Mouse (Mus musculus): Measurements from ENCODE around the gene Anapc16. TPM values are rescaled to one million over a fixed set of nuclear protein-coding genes. Genes with fewer than 3 reads are reported as not detected.

Anapc16 gene
- polyA plus RNA-seq, 1 experiment from 2014 or later = 100 TPM

DNA sequence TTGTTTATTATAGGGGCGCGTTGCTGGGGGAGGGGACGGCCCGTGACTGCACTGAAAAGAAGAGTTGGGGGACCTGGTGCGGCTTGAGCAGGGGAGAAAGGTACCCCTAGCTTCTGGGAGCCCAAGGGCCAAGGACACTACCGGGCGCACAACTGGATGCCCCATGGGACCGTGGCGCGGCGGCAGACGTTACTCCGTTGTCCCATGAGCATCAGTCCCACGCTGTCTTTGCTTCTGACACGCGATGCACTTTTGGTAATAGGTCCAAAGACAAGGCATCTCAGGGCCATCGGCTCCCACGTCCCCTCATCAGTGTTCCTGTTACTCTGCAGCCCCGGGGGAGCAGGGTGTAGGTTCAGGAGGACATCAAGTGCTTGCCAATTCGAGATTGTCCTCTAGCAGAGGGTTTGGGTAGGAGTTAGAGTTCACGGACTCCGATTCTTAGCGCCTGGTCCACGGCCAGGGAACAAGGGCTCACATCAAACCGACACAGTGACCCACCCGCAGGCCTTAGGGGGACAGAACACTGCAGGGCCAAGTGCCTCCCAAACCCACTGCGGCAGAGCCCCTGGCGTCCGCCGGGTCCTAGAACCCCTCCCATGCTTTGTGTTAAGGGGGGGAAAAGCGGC lies 50.7 kb downstream of the Anapc16 start:
- no peak for ATAC-seq
- TF ChIP-seq CTCF (IDR thresholded peaks at IDR 0.05; ENCODE audit: low read depth) = no peak
- under 1% methylated on average over 31 of the region's 31 CpGs for WGBS

DNA sequence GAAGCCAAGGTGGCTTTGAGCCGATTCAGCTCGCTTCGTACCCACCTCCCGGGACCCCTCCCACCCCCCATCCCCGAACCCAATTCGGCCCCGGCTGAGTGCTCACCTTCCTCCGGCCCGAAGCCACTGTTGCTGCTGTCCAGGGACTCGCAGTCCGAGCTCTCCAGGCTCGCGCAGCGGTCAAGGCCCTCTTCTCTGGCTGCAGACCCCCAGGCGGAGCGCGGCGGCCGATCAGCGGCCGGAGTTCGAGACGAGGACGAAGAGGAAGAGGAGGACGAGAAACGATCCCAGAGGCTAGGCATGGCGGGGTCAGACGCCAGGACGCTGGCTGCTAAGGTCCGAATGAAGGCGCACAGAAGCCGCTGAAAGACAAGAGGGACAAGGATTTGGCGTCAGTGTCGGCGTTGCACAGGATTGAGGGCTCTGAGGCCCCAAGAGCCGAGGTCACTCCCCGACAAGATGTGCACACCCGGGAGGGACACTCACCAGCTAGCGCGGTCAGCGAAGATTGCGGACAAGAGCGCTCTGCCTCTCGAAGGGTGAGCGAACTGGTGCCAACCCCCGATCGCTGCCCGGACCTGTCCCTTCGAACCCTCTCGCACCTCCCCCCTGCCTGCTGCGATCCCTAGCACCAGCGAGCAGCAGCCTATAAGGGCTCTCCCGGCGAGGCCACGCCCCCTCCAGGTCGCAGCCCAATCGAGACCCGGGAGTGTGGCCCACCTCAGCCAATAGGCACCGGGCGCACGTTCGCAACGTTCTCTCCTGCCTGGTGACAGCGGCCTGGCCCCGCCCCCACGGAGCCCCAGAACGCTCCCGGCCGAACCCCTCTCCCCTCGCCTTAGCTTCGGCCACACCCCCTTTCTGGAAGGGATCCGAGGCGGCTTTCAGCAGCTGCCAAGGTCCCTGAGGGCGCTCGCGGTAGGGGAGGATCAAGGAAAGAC lies 51.5 kb downstream of the Anapc16 start, which contains the start of gene Ddit4:
Gene Ddit4, minus strand, starts transcription at position 624 of the 941 bp plus-strand sequence.
- no peaks in the 10 kb centered on the region for H3K9me3 ChIP-seq (ENCODE audit: control insufficient read depth)
- no peak for TF ChIP-seq CTCF (IDR thresholded peaks at IDR 0.05; ENCODE audit: low read depth)
- no peaks in the 10 kb centered on the region for H3K27me3 ChIP-seq (replicated peaks; ENCODE audit: control insufficient read depth, insufficient read depth, low read length)
- H3K4me1 ChIP-seq (replicated peaks; ENCODE audit: control insufficient read depth, insufficient read depth, low read length) = 0 out of 2 replicates have a peak, but pooled peaks cover 3% of the 10 kb centered on the region
- peak; percentile 92 for ATAC-seq
- under 1% methylated on average over 76 of the region's 76 CpGs for WGBS
- peak within 1 kb of the TSS; percentile 74 for H3K4me2 ChIP-seq (replicated peaks; ENCODE audit: low read depth)
- peak within 1 kb of the TSS; percentile 87 for H3K9ac ChIP-seq (ENCODE audit: low read depth, low read length)
- H3K4me3 ChIP-seq (ENCODE audit: low read depth, low read length) = peak within 1 kb of the TSS; percentile 69
- H3K36me3 ChIP-seq (ENCODE audit: control insufficient read depth, insufficient read depth) = peaks cover 9% of the 10 kb centered on the region; the same call in 1 of the 2 replicates
- peak within 1 kb of the TSS; percentile 86 for H3K27ac ChIP-seq (ENCODE audit: low read depth, low read length)

More for the DNA sequence above, 50.7 kb downstream of the Anapc16 start:
- peak overlapping the region; percentile 80 for H3K27ac ChIP-seq (ENCODE audit: low read depth, low read length)
- H3K4me1 ChIP-seq (replicated peaks; ENCODE audit: control insufficient read depth, insufficient read depth, low read length) = 0 out of 2 replicates have a peak, but pooled peaks cover 3% of the 10 kb centered on the region
- peak overlapping the region; percentile 69 for H3K4me3 ChIP-seq (ENCODE audit: low read depth, low read length)
- H3K27me3 ChIP-seq (replicated peaks; ENCODE audit: control insufficient read depth, insufficient read depth, low read length) = no peaks in the 10 kb centered on the region
- H3K36me3 ChIP-seq (ENCODE audit: control insufficient read depth, insufficient read depth) = peaks cover 9% of the 10 kb centered on the region; the same call in 1 of the 2 replicates
- no peaks in the 10 kb centered on the region for H3K9me3 ChIP-seq (ENCODE audit: control insufficient read depth)
- peak overlapping the region; percentile 74 for H3K4me2 ChIP-seq (replicated peaks; ENCODE audit: low read depth)
- H3K9ac ChIP-seq (ENCODE audit: low read depth, low read length) = peak overlapping the region; percentile 59

DNA sequence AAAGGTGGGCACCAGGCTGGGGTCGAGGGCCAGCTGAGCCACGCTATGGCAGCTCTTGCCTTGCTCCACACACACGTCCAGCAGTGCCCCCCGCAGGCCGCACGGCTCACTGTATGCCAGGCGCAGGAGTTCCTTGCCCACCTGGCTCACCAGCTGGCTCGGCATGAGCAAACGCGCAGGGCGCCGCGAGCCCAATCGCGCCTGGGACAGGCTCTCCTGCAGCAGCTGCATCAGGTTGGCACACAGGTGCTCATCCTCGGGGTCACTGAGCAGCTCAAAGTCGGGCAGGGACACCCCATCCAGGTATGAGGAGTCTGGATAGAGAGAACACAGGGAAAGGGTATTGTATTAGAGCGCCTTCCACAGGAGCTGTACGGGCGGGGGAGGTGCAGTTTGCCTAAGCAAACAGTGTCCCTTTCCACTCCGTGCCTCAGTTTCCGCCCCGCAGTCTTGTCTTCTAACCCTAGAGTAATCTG lies 52.2 kb downstream of the Anapc16 start:
- peak overlapping the region; percentile 74 for H3K4me2 ChIP-seq (replicated peaks; ENCODE audit: low read depth)
- H3K4me1 ChIP-seq (replicated peaks; ENCODE audit: control insufficient read depth, insufficient read depth, low read length) = 0 out of 2 replicates have a peak, but pooled peaks cover 3% of the 10 kb centered on the region
- peak overlapping the region; percentile 87 for H3K9ac ChIP-seq (ENCODE audit: low read depth, low read length)
- peak overlapping the region; percentile 86 for H3K27ac ChIP-seq (ENCODE audit: low read depth, low read length)
- H3K36me3 ChIP-seq (ENCODE audit: control insufficient read depth, insufficient read depth) = peaks cover 9% of the 10 kb centered on the region; the same call in 1 of the 2 replicates
- H3K4me3 ChIP-seq (ENCODE audit: low read depth, low read length) = peak overlapping the region; percentile 69
- TF ChIP-seq CTCF (IDR thresholded peaks at IDR 0.05; ENCODE audit: low read depth) = peak; percentile 87
- ATAC-seq = peak; percentile 29
- 1% methylated on average over 23 of the region's 23 CpGs for WGBS
- no peaks in the 10 kb centered on the region for H3K9me3 ChIP-seq (ENCODE audit: control insufficient read depth)
- no peaks in the 10 kb centered on the region for H3K27me3 ChIP-seq (replicated peaks; ENCODE audit: control insufficient read depth, insufficient read depth, low read length)

DNA sequence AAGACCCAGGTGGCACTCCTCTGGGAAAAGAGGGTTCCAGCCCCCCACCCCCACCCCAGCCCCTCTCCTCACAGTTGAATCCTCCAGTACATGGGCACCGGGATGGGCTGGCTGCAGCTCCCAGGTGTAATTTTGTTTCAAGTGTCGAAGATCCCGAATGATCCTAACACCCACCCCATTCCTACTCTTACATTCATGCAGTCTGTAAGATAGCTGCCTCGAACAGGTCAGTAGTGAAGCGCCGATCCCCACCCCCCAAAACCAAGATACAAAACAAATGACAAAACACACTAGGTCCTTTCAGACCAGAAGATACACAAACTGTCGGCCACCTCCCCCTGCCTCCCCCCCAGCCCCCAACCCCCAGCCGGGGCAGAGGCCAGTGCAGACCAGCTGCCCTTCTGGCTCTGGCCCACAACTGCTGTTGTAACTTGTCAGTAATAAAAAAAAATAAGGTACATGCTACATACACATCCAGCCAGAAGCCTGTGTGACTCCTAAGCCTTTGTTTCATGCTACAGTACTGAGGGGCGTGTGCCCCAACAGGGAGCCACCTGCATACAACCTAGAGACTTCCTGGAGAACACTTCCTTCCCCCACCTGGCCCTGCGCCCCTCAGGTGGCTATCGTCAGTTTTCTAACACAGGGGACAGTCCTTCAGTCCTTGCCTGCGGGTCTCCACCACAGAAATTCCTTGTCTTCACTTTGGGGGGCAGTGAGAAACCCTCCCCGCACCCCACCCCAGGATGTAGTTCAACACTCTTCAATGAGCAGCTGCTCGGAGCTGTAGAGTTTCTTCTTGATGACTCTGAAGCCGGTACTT lies 52.9 kb downstream of the Anapc16 start:
- Histone ChIP-seq H3K9ac (ENCODE audit: low read depth, low read length) (peak overlapping the region; percentile 87), H3K36me3 (ENCODE audit: control insufficient read depth, insufficient read depth) (peaks cover 9% of the 10 kb centered on the region; the same call in 1 of the 2 replicates), H3K27me3 (replicated peaks; ENCODE audit: control insufficient read depth, insufficient read depth, low read length) (no peaks in the 10 kb centered on the region), H3K4me2 (replicated peaks; ENCODE audit: low read depth) (peak overlapping the region; percentile 74), H3K9me3 (ENCODE audit: control insufficient read depth) (no peaks in the 10 kb centered on the region), H3K4me1 (replicated peaks; ENCODE audit: control insufficient read depth, insufficient read depth, low read length) (0 out of 2 replicates have a peak, but pooled peaks cover 3% of the 10 kb centered on the region), H3K27ac (ENCODE audit: low read depth, low read length) (peak overlapping the region; percentile 86), H3K4me3 (ENCODE audit: low read depth, low read length) (peak overlapping the region; percentile 69)
- ATAC-seq = no peak
- no peak for TF ChIP-seq CTCF (IDR thresholded peaks at IDR 0.05; ENCODE audit: low read depth)
- WGBS = 23% methylated on average over 15 of the region's 15 CpGs

DNA sequence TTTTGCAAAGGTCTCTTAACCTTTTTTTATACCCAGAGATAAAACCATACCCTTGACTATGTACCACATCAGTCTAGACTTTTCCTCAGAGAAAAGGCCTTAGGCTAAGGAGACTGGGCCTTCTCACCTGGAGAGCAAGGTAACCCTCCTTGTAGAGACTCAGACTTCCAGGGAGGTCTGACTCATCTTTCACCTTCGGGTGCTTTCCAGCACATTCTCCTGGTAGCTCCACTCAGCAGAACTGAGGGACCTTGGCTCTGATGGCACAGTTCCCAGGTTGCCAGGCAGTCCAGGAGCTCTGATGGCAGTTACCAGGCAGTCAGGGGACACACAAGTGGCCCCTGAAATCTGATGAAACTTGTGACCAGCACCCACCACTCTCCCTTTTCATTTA lies 53.7 kb downstream of the Anapc16 start:
- no peak for TF ChIP-seq CTCF (IDR thresholded peaks at IDR 0.05; ENCODE audit: low read depth)
- 29% methylated on average over 1 of the region's 1 CpGs for WGBS
- H3K4me1 ChIP-seq (replicated peaks; ENCODE audit: control insufficient read depth, insufficient read depth, low read length) = 0 out of 2 replicates have a peak, but pooled peaks cover 3% of the 10 kb centered on the region
- peak overlapping the region; percentile 74 for H3K4me2 ChIP-seq (replicated peaks; ENCODE audit: low read depth)
- no peaks in the 10 kb centered on the region for H3K27me3 ChIP-seq (replicated peaks; ENCODE audit: control insufficient read depth, insufficient read depth, low read length)
- peak overlapping the region; percentile 87; the same call in 1 of the 2 replicates for H3K9ac ChIP-seq (ENCODE audit: low read depth, low read length)
- peak overlapping the region; percentile 86 for H3K27ac ChIP-seq (ENCODE audit: low read depth, low read length)
- peak overlapping the region; percentile 69 for H3K4me3 ChIP-seq (ENCODE audit: low read depth, low read length)
- peak; percentile 25 for ATAC-seq
- no peaks in the 10 kb centered on the region for H3K9me3 ChIP-seq (ENCODE audit: control insufficient read depth)
- H3K36me3 ChIP-seq (ENCODE audit: control insufficient read depth, insufficient read depth) = peaks cover 9% of the 10 kb centered on the region; the same call in 1 of the 2 replicates
